Mouse (Mus musculus): Measurements from ENCODE around the gene Sbf2.

DNA sequence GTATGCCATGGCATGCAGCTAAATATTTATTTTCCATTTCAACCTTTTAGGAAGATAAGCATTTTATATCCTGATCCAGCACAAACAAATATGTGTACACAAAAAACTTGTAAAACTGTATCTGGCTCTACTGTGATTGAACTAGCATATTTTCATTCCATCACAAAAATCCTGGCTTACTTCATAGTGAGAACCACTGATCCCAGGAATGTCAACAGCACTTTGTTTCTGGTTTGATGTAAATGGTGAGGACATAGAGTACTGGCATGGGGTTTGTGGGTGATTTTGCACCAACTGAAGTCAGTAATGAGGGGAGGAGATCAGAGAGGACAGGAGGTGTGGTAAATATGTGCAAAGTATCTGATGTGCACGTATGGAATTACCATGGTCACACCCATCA lies 352.1 kb downstream of the Sbf2 start:
- TF ChIP-seq CTCF (IDR thresholded peaks at IDR 0.05; ENCODE audit: low read depth, low read length) (no peak), POLR2A (IDR thresholded peaks at IDR 0.05; ENCODE audit: borderline replicate concordance, low read depth, low read length) (no peak)
